Mouse (Mus musculus): ENCODE data around the gene Brs3. TPM values are rescaled to one million over a fixed set of nuclear protein-coding genes. Genes with fewer than 3 reads are reported as not detected.

The Brs3 gene
- not detected for total RNA-seq (2023)

GRCm38 (mm10) chrX:57042774-57043173 is at the start of gene Brs3:
TSS of gene Brs3 (plus strand) at chrX:57043074.

GRCm38 (mm10) chrX:57053174-57053992 is 10.5 kb downstream of the Brs3 start, which contains the start of gene Htatsf1:
TSS of gene Htatsf1 (plus strand) at chrX:57053583.

GRCm38 (mm10) chrX:57087806-57088205 is 44.9 kb downstream of the Brs3 start, which contains the start of gene Vgll1:
TSS of gene Vgll1 (plus strand) at chrX:57088106.

Other genes with a start within 250 kb of the Brs3 start
- 1 to 10 TPM in 1 of 2 experiments, under 1 TPM in 1; 0.27 to 1.4 TPM for gene Map7d3, start 220.7 kb upstream of the Brs3 start, total RNA-seq (2023)
- not detected for gene Adgrg4, start 172.9 kb upstream of the Brs3 start, total RNA-seq (2023)
- 10 to 100 TPM; 42.7 to 54.6 TPM for gene Htatsf1, start 10.5 kb downstream of the Brs3 start, total RNA-seq (2023)
- gene Vgll1, start 45.0 kb downstream of the Brs3 start, total RNA-seq (2023), result not detected
- 10 to 100 TPM; 72.4 to 96.3 TPM for gene Cd40lg, start 169.1 kb downstream of the Brs3 start, total RNA-seq (2023)

All from T-cell, adult 66 days (primary cell).